ENCODE assay signal across 25 mouse cellular contexts in genomic region chr5:56440423-56440822, GRCm38 (mm10).
A peak's percentile ranks its signal among the peaks of the same experiment; 100 is the strongest.
DNase-seq lines count a peak whose midpoint lies in the region; ATAC-seq and TF ChIP-seq lines count a peak whose summit lies in the region.
"Had no signal": no experiment of that assay in that cellular context is flagged by ENCODE, and none has a peak within 500 bp of the region (broad histone marks: within the 10 kb centered on the region; RNA-seq: fewer than 3 reads in every experiment).

No protein-coding gene starts in this region.

- H3K4me2 ChIP-seq in hindbrain, postnatal 0 days (ENCODE audit: low read depth, low read length): no peak overlapping the region
- H3K4me2 ChIP-seq in hindbrain, embryonic 16.5 days (ENCODE audit: low read length): no peak overlapping the region
- H3K4me2 ChIP-seq in midbrain, embryonic 14.5 days (ENCODE audit: low read length): no peak overlapping the region
- no peak overlapping the region for H3K4me2 ChIP-seq in midbrain, embryonic 11.5 days
- H3K4me2 ChIP-seq: embryonic facial prominence, embryonic 13.5 days; hindbrain, embryonic 15.5 days; kidney, embryonic 15.5 days; liver, embryonic 11.5 days; midbrain, embryonic 13.5 days; neural tube, embryonic 15.5 days had no signal

- no peak for TF ChIP-seq CTCF in hindbrain, postnatal 0 days (IDR thresholded peaks at IDR 0.05; ENCODE audit: low read depth)

- H3K27me3 ChIP-seq in hindbrain, postnatal 0 days (ENCODE audit: insufficient read depth, low read length): no peaks in the 10 kb centered on the region
- no peaks in the 10 kb centered on the region for H3K27me3 ChIP-seq in hindbrain, embryonic 16.5 days (replicated peaks; ENCODE audit: control insufficient read depth, insufficient read depth, low read length)
- no peaks in the 10 kb centered on the region for H3K27me3 ChIP-seq in midbrain, embryonic 14.5 days (ENCODE audit: control insufficient read depth, insufficient read depth, low read length)
- H3K27me3 ChIP-seq in midbrain, embryonic 11.5 days (ENCODE audit: control insufficient read depth, insufficient read depth, low read length): no peaks in the 10 kb centered on the region
- H3K27me3 ChIP-seq: embryonic facial prominence, embryonic 13.5 days; hindbrain, embryonic 15.5 days; kidney, embryonic 15.5 days; midbrain, embryonic 13.5 days; neural tube, embryonic 15.5 days had no signal

- H3K9me3 ChIP-seq in hindbrain, postnatal 0 days (ENCODE audit: low read length): no peaks in the 10 kb centered on the region
- no peaks in the 10 kb centered on the region for H3K9me3 ChIP-seq in hindbrain, embryonic 16.5 days (ENCODE audit: control insufficient read depth, low read length)
- no peaks in the 10 kb centered on the region for H3K9me3 ChIP-seq in midbrain, embryonic 14.5 days (ENCODE audit: control insufficient read depth, low read length)
- no peaks in the 10 kb centered on the region for H3K9me3 ChIP-seq in midbrain, embryonic 11.5 days (ENCODE audit: control insufficient read depth, low read length)
- H3K9me3 ChIP-seq: embryonic facial prominence, embryonic 13.5 days; hindbrain, embryonic 15.5 days; kidney, embryonic 15.5 days; midbrain, embryonic 13.5 days; neural tube, embryonic 15.5 days had no signal

- H3K27ac ChIP-seq in hindbrain, postnatal 0 days: no peak overlapping the region
- no peak overlapping the region for H3K27ac ChIP-seq in hindbrain, embryonic 16.5 days (ENCODE audit: low read depth, low read length)
- H3K27ac ChIP-seq in midbrain, embryonic 14.5 days (replicated peaks; ENCODE audit: low read depth, low read length): no peak overlapping the region
- no peak overlapping the region for H3K27ac ChIP-seq in midbrain, embryonic 11.5 days (ENCODE audit: low read depth, low read length)
- H3K27ac ChIP-seq: embryonic facial prominence, embryonic 13.5 days; heart, adult 2 months; hindbrain, embryonic 15.5 days; kidney, embryonic 15.5 days; midbrain, embryonic 13.5 days; neural tube, embryonic 15.5 days had no signal

- H3K4me3 ChIP-seq in hindbrain, postnatal 0 days (ENCODE audit: low read length): no peak overlapping the region
- H3K4me3 ChIP-seq in hindbrain, embryonic 16.5 days (ENCODE audit: low read length): no peak overlapping the region
- H3K4me3 ChIP-seq in midbrain, embryonic 14.5 days (replicated peaks; ENCODE audit: low read depth, low read length): no peak overlapping the region
- H3K4me3 ChIP-seq in midbrain, embryonic 11.5 days (ENCODE audit: low read depth, low read length): no peak overlapping the region
- H3K4me3 ChIP-seq: embryonic facial prominence, embryonic 13.5 days; heart, adult 2 months; hindbrain, embryonic 15.5 days; kidney, embryonic 15.5 days; midbrain, embryonic 13.5 days; myocyte; neural tube, embryonic 15.5 days had no signal

- 69% methylated on average over 2 of the region's 2 CpGs for WGBS in hindbrain, postnatal 0 days
- WGBS in hindbrain, embryonic 16.5 days: 55% methylated on average over 2 of the region's 2 CpGs
- WGBS in midbrain, embryonic 14.5 days: 91% methylated on average over 2 of the region's 2 CpGs
- WGBS in midbrain, embryonic 11.5 days: 93% methylated on average over 2 of the region's 2 CpGs

- no peak overlapping the region for H3K9ac ChIP-seq in hindbrain, postnatal 0 days (replicated peaks; ENCODE audit: low read length)
- H3K9ac ChIP-seq in hindbrain, embryonic 16.5 days (ENCODE audit: low read depth, low read length): no peak overlapping the region
- no peak overlapping the region for H3K9ac ChIP-seq in midbrain, embryonic 14.5 days (replicated peaks; ENCODE audit: low read length)
- H3K9ac ChIP-seq in midbrain, embryonic 11.5 days (ENCODE audit: low read length): no peak overlapping the region
- H3K9ac ChIP-seq: embryonic facial prominence, embryonic 13.5 days; hindbrain, embryonic 15.5 days; kidney, embryonic 15.5 days; liver, postnatal 0 days; midbrain, embryonic 13.5 days; neural tube, embryonic 15.5 days had no signal

- DNase-seq in cerebellum, postnatal 10 days: peak; percentile 1 to 4
- DNase-seq in cerebellum, adult 9-10 months: no peak
- peak; percentile 4 for DNase-seq in hindbrain, postnatal 0 days (ENCODE audit: low spot score)
- DNase-seq in midbrain, embryonic 14.5 days: peak; percentile 4
- no peak for DNase-seq in midbrain, embryonic 11.5 days (ENCODE audit: low spot score, missing footprints)
- peak; percentile 2 for DNase-seq in mesoderm, embryonic 11.5 days (ENCODE audit: low read depth, low spot score)
- DNase-seq in heart, postnatal 10 days: no peak
- DNase-seq: adrenal gland, postnatal 25 days; cerebellum, adult 11 months; gastrocnemius, postnatal 36 days; heart, adult 2 months; heart, postnatal 36 days; kidney, adult 11 months; liver, postnatal 0 days; lung, postnatal 14 days; right cerebral cortex, postnatal 14 days; spleen, adult 18-20 months had no signal

- no peak for ATAC-seq in hindbrain, postnatal 0 days
- no peak for ATAC-seq in hindbrain, embryonic 16.5 days
- no peak for ATAC-seq in midbrain, embryonic 14.5 days (ENCODE audit: low FRiP score, low TSS enrichment)
- ATAC-seq in midbrain, embryonic 11.5 days (ENCODE audit: low FRiP score): no peak
- ATAC-seq: liver, postnatal 0 days; midbrain, embryonic 13.5 days had no signal

- H3K4me1 ChIP-seq in hindbrain, postnatal 0 days (ENCODE audit: insufficient read depth, low read length): no peaks in the 10 kb centered on the region
- H3K4me1 ChIP-seq in hindbrain, embryonic 16.5 days (ENCODE audit: control insufficient read depth, insufficient read depth, low read depth, low read length): no peaks in the 10 kb centered on the region
- H3K4me1 ChIP-seq in midbrain, embryonic 14.5 days (ENCODE audit: control insufficient read depth, insufficient read depth, low read length): no peaks in the 10 kb centered on the region
- H3K4me1 ChIP-seq in midbrain, embryonic 11.5 days (ENCODE audit: control insufficient read depth, insufficient read depth, low read length): no peaks in the 10 kb centered on the region
- H3K4me1 ChIP-seq: embryonic facial prominence, embryonic 13.5 days; hindbrain, embryonic 15.5 days; kidney, embryonic 15.5 days; midbrain, embryonic 13.5 days; neural tube, embryonic 15.5 days had no signal

- H3K36me3 ChIP-seq in hindbrain, postnatal 0 days (ENCODE audit: insufficient read depth, low read length): no peaks in the 10 kb centered on the region
- no peaks in the 10 kb centered on the region for H3K36me3 ChIP-seq in hindbrain, embryonic 16.5 days (ENCODE audit: control insufficient read depth, insufficient read depth, low read length)
- no peaks in the 10 kb centered on the region for H3K36me3 ChIP-seq in midbrain, embryonic 14.5 days (ENCODE audit: control insufficient read depth, insufficient read depth, low read length)
- no peaks in the 10 kb centered on the region for H3K36me3 ChIP-seq in midbrain, embryonic 11.5 days (ENCODE audit: control insufficient read depth, insufficient read depth, low read length)
- H3K36me3 ChIP-seq: embryonic facial prominence, embryonic 13.5 days; hindbrain, embryonic 15.5 days; kidney, embryonic 15.5 days; midbrain, embryonic 13.5 days; neural tube, embryonic 15.5 days had no signal

- intact Hi-C loops in heart, postnatal 10 days (cut with DNase I): no loop called here

Comparison
In these comparisons a context has a peak if more than half of its experiments do, and no peak if none do; other contexts are left out.
1. DNase-seq: peak in cerebellum, postnatal 10 days (2 of 2), hindbrain, postnatal 0 days (single experiment), midbrain, embryonic 14.5 days (single experiment) and mesoderm, embryonic 11.5 days (single experiment); none in cerebellum, adult 9-10 months (single experiment), midbrain, embryonic 11.5 days (single experiment) and heart, postnatal 10 days (0 of 2).